Comparison of ENCODE assay signal across 10 mouse cellular contexts in the genomic region with DNA sequence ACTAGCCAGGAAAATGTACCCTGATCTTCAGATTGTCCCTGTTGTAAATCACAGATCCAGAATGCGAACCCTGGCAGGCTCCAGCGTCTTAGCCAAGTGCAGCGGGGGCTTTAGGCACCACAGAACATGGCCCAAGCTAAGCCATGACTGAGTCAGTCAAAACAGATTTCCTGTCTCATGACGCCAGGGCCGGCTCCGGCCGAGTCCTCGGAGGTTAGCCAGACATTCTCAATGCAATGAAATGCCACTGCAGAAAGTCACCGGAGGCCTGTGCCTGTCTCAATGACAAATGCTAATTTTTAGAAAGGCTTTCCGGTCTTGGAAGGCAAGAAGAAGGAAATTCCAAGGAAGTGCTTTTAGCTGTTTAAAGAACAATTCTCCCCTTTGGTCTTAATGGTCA.
A peak's percentile ranks its signal among the peaks of the same experiment; 100 is the strongest.
DNase-seq lines count a peak whose midpoint lies in the region; ATAC-seq and TF ChIP-seq lines count a peak whose summit lies in the region.
"Had no signal": no experiment of that assay in that cellular context is flagged by ENCODE, and none has a peak within 500 bp of the region (broad histone marks: within the 10 kb centered on the region; RNA-seq: fewer than 3 reads in every experiment).

No protein-coding gene starts in this region.

- H3K9ac ChIP-seq in heart, embryonic 13.5 days, result no peak overlapping the region
- H3K9ac ChIP-seq in forebrain, embryonic 11.5 days (ENCODE audit: low read length), result no peak overlapping the region
- H3K9ac ChIP-seq: liver, embryonic 14.5 days had no signal

- H3K4me3 ChIP-seq in heart, embryonic 13.5 days, result no peak overlapping the region
- no peak overlapping the region for H3K4me3 ChIP-seq in forebrain, embryonic 11.5 days (ENCODE audit: low read depth, low read length)
- H3K4me3 ChIP-seq in forebrain, embryonic 10.5 days, result no peak overlapping the region
- no peak overlapping the region for H3K4me3 ChIP-seq in thymus, adult 2 months (ENCODE audit: control insufficient read depth, insufficient read depth, low read length)
- H3K4me3 ChIP-seq: hindbrain, embryonic 10.5 days had no signal

- no peak for TF ChIP-seq CTCF in thymus, adult 2 months (IDR thresholded peaks at IDR 0.05; ENCODE audit: borderline replicate concordance, control insufficient read depth, extremely low read depth, insufficient read depth, low read length, poor library complexity)

- no peaks in the 10 kb centered on the region for H3K27me3 ChIP-seq in heart, embryonic 13.5 days (replicated peaks)
- no peaks in the 10 kb centered on the region for H3K27me3 ChIP-seq in forebrain, embryonic 11.5 days (ENCODE audit: control insufficient read depth, insufficient read depth, low read length)
- no peaks in the 10 kb centered on the region for H3K27me3 ChIP-seq in forebrain, embryonic 10.5 days (ENCODE audit: poor library complexity, severe bottlenecking)
- no peaks in the 10 kb centered on the region for H3K27me3 ChIP-seq in thymus, adult 2 months (ENCODE audit: control insufficient read depth, insufficient read depth, low read length)

- 46% methylated on average over 10 of the region's 10 CpGs for WGBS in heart, embryonic 13.5 days
- 88% methylated on average over 10 of the region's 10 CpGs for WGBS in forebrain, embryonic 11.5 days
- WGBS in forebrain, embryonic 10.5 days, result 90% methylated on average over 10 of the region's 10 CpGs
- 90% methylated on average over 10 of the region's 10 CpGs for WGBS in thymus, adult 2 months

- H3K9me3 ChIP-seq in heart, embryonic 13.5 days, result no peaks in the 10 kb centered on the region
- no peaks in the 10 kb centered on the region for H3K9me3 ChIP-seq in forebrain, embryonic 11.5 days (ENCODE audit: control insufficient read depth, low read length)
- H3K9me3 ChIP-seq in forebrain, embryonic 10.5 days, result no peaks in the 10 kb centered on the region
- H3K9me3 ChIP-seq: hindbrain, embryonic 10.5 days had no signal

- H3K27ac ChIP-seq in heart, embryonic 13.5 days (replicated peaks), result peak overlapping the region; percentile 65
- no peak overlapping the region for H3K27ac ChIP-seq in forebrain, embryonic 11.5 days (ENCODE audit: low read depth, low read length)
- H3K27ac ChIP-seq in forebrain, embryonic 10.5 days, result no peak overlapping the region
- H3K27ac ChIP-seq in thymus, adult 2 months (ENCODE audit: control insufficient read depth, insufficient read depth, low read length), result no peak overlapping the region
- H3K27ac ChIP-seq: hindbrain, embryonic 10.5 days; liver, embryonic 14.5 days had no signal

- peaks cover 7% of the 10 kb centered on the region; the same call in 1 of the 2 replicates for H3K4me1 ChIP-seq in heart, embryonic 13.5 days
- H3K4me1 ChIP-seq in forebrain, embryonic 11.5 days (replicated peaks; ENCODE audit: control insufficient read depth, insufficient read depth, low read length), result no peaks in the 10 kb centered on the region
- H3K4me1 ChIP-seq in forebrain, embryonic 10.5 days, result peaks cover 13% of the 10 kb centered on the region; the same call in 1 of the 2 replicates
- H3K4me1 ChIP-seq in thymus, adult 2 months (replicated peaks; ENCODE audit: control insufficient read depth, insufficient read depth, low read length), result peaks cover 14% of the 10 kb centered on the region

- H3K36me3 ChIP-seq in heart, embryonic 13.5 days, result no peaks in the 10 kb centered on the region
- no peaks in the 10 kb centered on the region for H3K36me3 ChIP-seq in forebrain, embryonic 11.5 days (ENCODE audit: control insufficient read depth, insufficient read depth, low read length)
- no peaks in the 10 kb centered on the region for H3K36me3 ChIP-seq in forebrain, embryonic 10.5 days (replicated peaks)
- no peaks in the 10 kb centered on the region for H3K36me3 ChIP-seq in thymus, adult 2 months (ENCODE audit: control insufficient read depth, insufficient read depth, low read length)
- H3K36me3 ChIP-seq: hindbrain, embryonic 10.5 days had no signal

- no peak overlapping the region for H3K4me2 ChIP-seq in heart, embryonic 13.5 days
- H3K4me2 ChIP-seq in forebrain, embryonic 11.5 days (ENCODE audit: low read depth, low read length, severe bottlenecking), result no peak overlapping the region

- TF ChIP-seq POLR2A in thymus, adult 2 months (IDR thresholded peaks at IDR 0.05; ENCODE audit: control insufficient read depth, extremely low read depth, insufficient read depth, low read length, poor library complexity), result no peak

- ATAC-seq in heart, embryonic 13.5 days (ENCODE audit: extremely low read depth, insufficient number of reproducible peaks, low FRiP score, low TSS enrichment), result no peak
- no peak for ATAC-seq in activated CD4-positive, CD25-positive, alpha-beta regulatory T cell, adult 4 months
- ATAC-seq in forebrain, embryonic 11.5 days (replicated peaks; ENCODE audit: low FRiP score), result no peak

- peak; percentile 40 for DNase-seq in 416B (ENCODE audit: low read depth)
- DNase-seq in adipocyte (ENCODE audit: low spot score), result peak; percentile 8
- peak; percentile 71 to 83 for DNase-seq in kidney, postnatal 25 days
- DNase-seq in forebrain, embryonic 11.5 days (ENCODE audit: low spot score), result no peak
- DNase-seq in forebrain, embryonic 10.5 days (ENCODE audit: extremely low spot score, low spot score), result no peak
- no peak for DNase-seq in thymus, adult 2 months

Comparison
In these comparisons a context has a peak if more than half of its experiments do, and no peak if none do; other contexts are left out.
1. DNase-seq: peak in 416B (single experiment), adipocyte (single experiment) and kidney, postnatal 25 days (2 of 2); none in forebrain, embryonic 11.5 days (single experiment), forebrain, embryonic 10.5 days (single experiment) and thymus, adult 2 months (single experiment).